Mouse (Mus musculus): Measurements from ENCODE around the gene Gm10643. TPM values are rescaled to one million over a fixed set of nuclear protein-coding genes. Genes with fewer than 3 reads are reported as not detected.

Gm10643 gene
- polyA plus RNA-seq, 1 experiment from 2014 or later = 1.1 TPM

GRCm38 (mm10) chr8:84103601-84104000 lies 38.7 kb upstream of the Gm10643 start:
- Histone ChIP-seq H3K9me3 (ENCODE audit: control insufficient read depth) (no peaks in the 10 kb centered on the region), H3K4me2 (replicated peaks; ENCODE audit: low read depth) (peak overlapping the region; percentile 68), H3K27ac (ENCODE audit: low read depth, low read length) (peak overlapping the region; percentile 86), H3K27me3 (replicated peaks; ENCODE audit: control insufficient read depth, insufficient read depth, low read length) (no peaks in the 10 kb centered on the region), H3K9ac (ENCODE audit: low read depth, low read length) (peak overlapping the region; percentile 78), H3K36me3 (ENCODE audit: control insufficient read depth, insufficient read depth) (peaks cover 15% of the 10 kb centered on the region), H3K4me1 (replicated peaks; ENCODE audit: control insufficient read depth, insufficient read depth, low read length) (peaks cover 11% of the 10 kb centered on the region; the same call in 1 of the 2 replicates), H3K4me3 (ENCODE audit: low read depth, low read length) (peak overlapping the region; percentile 79)
- no peak for TF ChIP-seq CTCF (IDR thresholded peaks at IDR 0.05; ENCODE audit: low read depth)
- 22% methylated on average over 3 of the region's 3 CpGs for WGBS
- ATAC-seq = peak; percentile 51

- Histone ChIP-seq H3K4me3 (ENCODE audit: low read depth, low read length) (no peak overlapping the region), H3K9ac (ENCODE audit: low read depth, low read length) (no peak overlapping the region), H3K36me3 (ENCODE audit: control insufficient read depth, insufficient read depth) (peaks cover 34% of the 10 kb centered on the region), H3K4me2 (replicated peaks; ENCODE audit: low read depth) (no peak overlapping the region), H3K27me3 (replicated peaks; ENCODE audit: control insufficient read depth, insufficient read depth, low read length) (no peaks in the 10 kb centered on the region), H3K9me3 (ENCODE audit: control insufficient read depth) (no peaks in the 10 kb centered on the region), H3K4me1 (replicated peaks; ENCODE audit: control insufficient read depth, insufficient read depth, low read length) (peaks cover 11% of the 10 kb centered on the region; the same call in 1 of the 2 replicates), H3K27ac (ENCODE audit: low read depth, low read length) (no peak overlapping the region)
- no peak for TF ChIP-seq CTCF (IDR thresholded peaks at IDR 0.05; ENCODE audit: low read depth)
- ATAC-seq = no peak
- 89% methylated on average over 25 of the region's 25 CpGs for WGBS
Observed at GRCm38 (mm10) chr8:84101476-84102270, 36.7 kb upstream of the Gm10643 start.

GRCm38 (mm10) chr8:84098376-84098775 lies 33.4 kb upstream of the Gm10643 start:
- H3K9me3 ChIP-seq (ENCODE audit: control insufficient read depth) = no peaks in the 10 kb centered on the region
- peak overlapping the region; percentile 50 for H3K27ac ChIP-seq (ENCODE audit: low read depth, low read length)
- H3K4me2 ChIP-seq (replicated peaks; ENCODE audit: low read depth) = no peak overlapping the region
- H3K27me3 ChIP-seq (replicated peaks; ENCODE audit: control insufficient read depth, insufficient read depth, low read length) = no peaks in the 10 kb centered on the region
- H3K9ac ChIP-seq (ENCODE audit: low read depth, low read length) = no peak overlapping the region
- 97% methylated on average over 7 of the region's 7 CpGs for WGBS
- no peak for ATAC-seq
- no peak overlapping the region for H3K4me3 ChIP-seq (ENCODE audit: low read depth, low read length)
- peaks cover 65% of the 10 kb centered on the region for H3K36me3 ChIP-seq (ENCODE audit: control insufficient read depth, insufficient read depth)
- no peak for TF ChIP-seq CTCF (IDR thresholded peaks at IDR 0.05; ENCODE audit: low read depth)
- 0 out of 2 replicates have a peak, but pooled peaks cover 5% of the 10 kb centered on the region for H3K4me1 ChIP-seq (replicated peaks; ENCODE audit: control insufficient read depth, insufficient read depth, low read length)

GRCm38 (mm10) chr8:84096061-84096460 lies 31.1 kb upstream of the Gm10643 start:
- ATAC-seq = no peak

GRCm38 (mm10) chr8:84090585-84090984 lies 25.6 kb upstream of the Gm10643 start:
- ATAC-seq = no peak
- Histone ChIP-seq H3K9me3 (ENCODE audit: control insufficient read depth) (no peaks in the 10 kb centered on the region), H3K9ac (ENCODE audit: low read depth, low read length) (no peak overlapping the region), H3K4me2 (replicated peaks; ENCODE audit: low read depth) (no peak overlapping the region), H3K27ac (ENCODE audit: low read depth, low read length) (no peak overlapping the region), H3K27me3 (replicated peaks; ENCODE audit: control insufficient read depth, insufficient read depth, low read length) (no peaks in the 10 kb centered on the region), H3K4me1 (replicated peaks; ENCODE audit: control insufficient read depth, insufficient read depth, low read length) (no peaks in the 10 kb centered on the region), H3K36me3 (ENCODE audit: control insufficient read depth, insufficient read depth) (peaks cover 67% of the 10 kb centered on the region), H3K4me3 (ENCODE audit: low read depth, low read length) (no peak overlapping the region)
- WGBS = 90% methylated on average over 8 of the region's 8 CpGs
- TF ChIP-seq CTCF (IDR thresholded peaks at IDR 0.05; ENCODE audit: low read depth) = no peak

More at GRCm38 (mm10) chr8:84096061-84096460, 31.1 kb upstream of the Gm10643 start:
- no peak overlapping the region for H3K27ac ChIP-seq (ENCODE audit: low read depth, low read length)
- H3K4me2 ChIP-seq (replicated peaks; ENCODE audit: low read depth) = no peak overlapping the region
- H3K9ac ChIP-seq (ENCODE audit: low read depth, low read length) = no peak overlapping the region
- no peak for TF ChIP-seq CTCF (IDR thresholded peaks at IDR 0.05; ENCODE audit: low read depth)
- no peak overlapping the region for H3K4me3 ChIP-seq (ENCODE audit: low read depth, low read length)
- no peaks in the 10 kb centered on the region for H3K27me3 ChIP-seq (replicated peaks; ENCODE audit: control insufficient read depth, insufficient read depth, low read length)
- H3K4me1 ChIP-seq (replicated peaks; ENCODE audit: control insufficient read depth, insufficient read depth, low read length) = no peaks in the 10 kb centered on the region
- peaks cover 79% of the 10 kb centered on the region for H3K36me3 ChIP-seq (ENCODE audit: control insufficient read depth, insufficient read depth)
- no peaks in the 10 kb centered on the region for H3K9me3 ChIP-seq (ENCODE audit: control insufficient read depth)
- 63% methylated on average over 8 of the region's 8 CpGs for WGBS

- 39% methylated on average over 9 of the region's 9 CpGs for WGBS
- Histone ChIP-seq H3K36me3 (ENCODE audit: control insufficient read depth, insufficient read depth) (peaks cover 62% of the 10 kb centered on the region), H3K4me2 (replicated peaks; ENCODE audit: low read depth) (no peak overlapping the region), H3K9ac (ENCODE audit: low read depth, low read length) (no peak overlapping the region), H3K27ac (ENCODE audit: low read depth, low read length) (no peak overlapping the region), H3K4me3 (ENCODE audit: low read depth, low read length) (no peak overlapping the region), H3K27me3 (replicated peaks; ENCODE audit: control insufficient read depth, insufficient read depth, low read length) (no peaks in the 10 kb centered on the region), H3K4me1 (replicated peaks; ENCODE audit: control insufficient read depth, insufficient read depth, low read length) (no peaks in the 10 kb centered on the region), H3K9me3 (ENCODE audit: control insufficient read depth) (no peaks in the 10 kb centered on the region)
- peak; percentile 53; the same call in 1 of the 2 replicates for ATAC-seq
- no peak for TF ChIP-seq CTCF (IDR thresholded peaks at IDR 0.05; ENCODE audit: low read depth)
Observed at GRCm38 (mm10) chr8:84089277-84089676, 24.3 kb upstream of the Gm10643 start.
